Mouse (Mus musculus) layer of hippocampus, adult 18-20 months (tissue): ENCODE results near the gene Mtch2. TPM values are rescaled to one million over a fixed set of nuclear protein-coding genes. Genes with fewer than 3 reads are reported as not detected.
"Not testable (repeated sequence)": the region's sequence is repeated elsewhere in the genome, so short reads cannot be mapped to it uniquely, and the experiment has no call there.

Experiments
- DNase-seq, 2 experiments: peaks; one replicate each; pipeline ENCODE4 v3.0.0; 2022; ENCODE audit warnings: low spot score in 2 of 2
- total RNA-seq, 2 experiments: library from RNA; stranded (reverse); gene quantifications; 2 replicates each; pipeline ENCODE4 v1.2.3; 2021

Gene Mtch2
- total RNA-seq, 2 experiments from 2014 or later: 102 to 110 TPM

- no peak for DNase-seq
These were observed 14.5 kb downstream of the Mtch2 start for GRCm38 (mm10) chr2:90861486-90861885.

GRCm38 (mm10) chr2:90864184-90864583, 17.2 kb downstream of the Mtch2 start:
- no peak for DNase-seq

DNA sequence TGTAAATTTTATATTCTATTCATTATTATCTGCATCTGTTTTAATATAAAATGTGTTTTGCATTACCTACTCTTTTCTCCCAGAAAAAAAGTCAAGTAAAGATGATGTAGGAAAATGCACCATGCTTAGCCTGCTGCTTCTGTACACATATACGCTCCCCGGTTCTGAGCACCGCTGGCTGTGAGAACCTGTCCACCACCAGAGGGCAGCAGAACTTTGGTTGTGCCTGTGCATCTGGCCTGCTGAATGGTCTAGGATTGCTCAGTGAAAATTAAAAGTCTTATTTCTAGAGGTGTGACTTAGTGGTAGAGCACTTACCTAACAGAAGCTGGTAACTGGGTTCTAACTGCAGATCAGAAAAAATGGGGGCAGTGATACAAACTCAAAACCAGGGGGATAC, 19.6 kb downstream of the Mtch2 start:
- peak; percentile 81 to 93 for DNase-seq

GRCm38 (mm10) chr2:90870136-90870601, 23.2 kb downstream of the Mtch2 start:
- DNase-seq: peak; percentile 58 to 72

DNA sequence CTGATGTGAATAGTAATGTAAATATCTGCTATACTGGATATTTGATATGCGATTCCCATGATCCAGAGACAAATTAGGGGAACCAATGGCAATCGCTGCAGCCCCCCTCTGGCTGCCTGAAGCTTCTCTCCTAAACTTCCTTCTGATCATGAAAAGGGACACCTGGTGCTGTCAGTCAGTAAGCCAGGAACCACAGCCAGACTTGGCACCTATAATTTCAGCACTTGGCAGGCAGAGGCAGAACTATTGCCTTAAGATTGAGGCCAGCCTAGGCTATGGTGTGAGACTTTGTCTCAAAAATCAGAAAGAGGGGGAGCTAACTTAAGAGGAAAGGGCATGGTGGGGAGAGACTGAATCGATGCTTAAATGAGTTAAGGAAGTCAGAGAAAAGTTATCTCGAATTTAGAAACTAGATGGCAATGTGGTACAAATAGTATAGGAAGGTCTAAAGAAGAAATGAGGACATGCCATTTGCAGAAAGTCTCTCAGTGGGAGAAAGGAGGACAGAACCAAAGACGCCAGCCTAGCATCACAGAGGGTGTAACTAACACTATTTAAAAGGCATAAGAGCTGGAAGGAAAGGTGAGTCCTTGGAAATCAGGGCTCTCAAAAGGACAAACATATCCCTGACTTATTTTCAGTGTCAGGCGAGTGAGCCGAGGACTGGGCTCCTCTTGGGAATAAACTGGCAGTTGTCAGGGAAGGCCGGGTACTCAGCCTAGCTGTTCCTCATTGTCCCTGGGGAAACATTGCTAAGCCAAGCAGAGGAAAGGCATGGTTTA, 24.4 kb downstream of the Mtch2 start:
- no peak for DNase-seq

DNA sequence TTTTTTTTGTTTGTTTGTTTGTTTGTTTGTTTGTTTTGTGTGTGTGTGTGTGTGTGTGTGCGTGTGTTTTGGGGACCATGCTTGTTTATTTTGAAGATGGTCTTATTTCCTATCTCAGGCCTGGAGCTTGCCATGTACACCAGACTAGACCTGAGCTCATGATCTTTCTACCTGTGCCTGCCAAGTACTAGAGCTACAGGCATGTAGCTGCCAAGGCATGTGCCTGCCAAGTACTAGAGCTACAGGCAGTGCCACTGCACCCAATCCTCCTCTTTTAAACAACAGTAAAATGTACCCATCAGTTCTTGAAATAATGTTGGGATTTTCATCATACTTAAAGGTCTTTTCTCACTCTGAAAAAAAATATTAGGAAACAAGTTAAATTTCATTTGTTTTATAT, 27.1 kb downstream of the Mtch2 start:
- no peak for DNase-seq

- DNase-seq: no peak
These were observed 28.3 kb downstream of the Mtch2 start for GRCm38 (mm10) chr2:90875239-90875638.

- DNase-seq: peak in 1 of 2 experiments; percentile 63
These were observed 30.8 kb downstream of the Mtch2 start for GRCm38 (mm10) chr2:90877584-90878259.

DNA sequence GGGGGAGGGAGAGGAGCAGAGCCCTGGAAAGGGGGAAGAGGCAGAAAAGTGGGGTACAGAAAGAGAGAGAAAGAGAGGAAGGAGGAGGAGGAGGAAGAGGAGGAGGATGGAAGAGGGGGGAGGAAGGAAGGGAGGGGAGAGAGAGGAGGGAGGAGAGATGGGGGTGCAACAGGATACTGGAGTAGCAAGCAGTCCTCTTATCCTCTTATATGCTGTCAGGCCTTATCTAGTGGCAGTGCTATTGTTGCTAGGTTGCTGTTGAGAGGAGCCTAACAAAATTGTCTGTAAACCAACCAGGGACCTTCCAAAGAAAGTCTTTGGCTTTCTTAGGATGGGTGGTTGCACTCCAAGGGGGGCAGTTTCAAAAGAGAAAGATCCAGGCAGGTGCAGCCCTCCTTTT, 32.5 kb downstream of the Mtch2 start:
- no peak for DNase-seq

GRCm38 (mm10) chr2:90880144-90880785, 33.3 kb downstream of the Mtch2 start:
- DNase-seq: no peak

DNA sequence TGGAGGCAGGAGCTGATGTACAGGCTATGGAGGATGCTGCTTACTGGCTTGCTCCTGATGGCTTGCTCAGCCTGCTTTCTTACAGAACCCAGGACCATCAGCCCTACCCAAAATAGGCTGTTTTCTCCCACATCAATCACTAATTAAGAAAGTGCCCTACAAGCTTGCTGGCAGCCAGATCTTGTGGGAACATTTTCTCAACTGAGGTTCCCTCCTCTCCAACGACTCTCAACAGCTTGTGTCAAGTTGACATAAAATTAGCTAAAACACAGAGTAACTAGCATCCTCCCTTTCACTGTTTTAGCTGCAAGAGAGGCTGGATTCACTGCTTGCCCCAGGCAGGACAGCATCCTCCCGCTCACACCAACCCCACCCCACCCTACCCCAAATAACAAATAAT, 34.9 kb downstream of the Mtch2 start:
- no peak for DNase-seq

GRCm38 (mm10) chr2:90885218-90886041, 38.5 kb downstream of the Mtch2 start, which contains the start of gene C1qtnf4:
Gene C1qtnf4, plus strand, starts transcription at chr2:90885860.
- DNase-seq: peak; percentile 35 to 44

- DNase-seq: no peak
These were observed 39.5 kb downstream of the Mtch2 start for GRCm38 (mm10) chr2:90886436-90886835.

- no peak for DNase-seq
These were observed 40.7 kb downstream of the Mtch2 start for GRCm38 (mm10) chr2:90887627-90888026.

GRCm38 (mm10) chr2:90889550-90890548, 42.9 kb downstream of the Mtch2 start:
- no peak for DNase-seq

DNA sequence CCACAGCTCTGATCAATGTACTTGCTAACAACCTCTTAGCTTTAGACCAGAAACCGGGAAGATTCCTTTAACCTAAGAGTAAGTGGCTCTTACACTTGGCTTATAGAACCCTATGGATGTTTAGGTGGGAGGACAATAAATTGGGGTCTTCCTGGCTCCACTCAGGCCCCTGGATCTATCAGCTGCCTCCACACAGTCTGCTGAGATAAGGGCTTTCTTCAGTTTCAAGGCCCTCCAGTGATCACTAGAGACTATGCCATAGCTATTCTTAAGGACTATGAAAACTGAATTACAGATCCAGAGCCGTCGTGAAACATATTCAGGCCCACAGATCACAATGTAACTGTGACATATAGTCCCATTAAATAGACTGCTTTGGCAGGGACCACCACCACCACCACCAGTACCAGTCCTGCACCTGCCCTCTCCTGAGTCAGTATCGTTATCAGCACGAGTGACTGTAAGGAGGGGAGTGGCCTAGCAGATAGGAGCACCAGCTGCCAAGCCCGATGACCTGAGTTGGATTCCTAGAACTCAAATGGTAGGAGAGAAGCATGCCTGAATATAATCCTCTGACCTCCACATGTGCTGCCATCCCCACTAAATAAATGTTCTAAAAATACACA, 46.8 kb downstream of the Mtch2 start:
- DNase-seq: no peak

DNA sequence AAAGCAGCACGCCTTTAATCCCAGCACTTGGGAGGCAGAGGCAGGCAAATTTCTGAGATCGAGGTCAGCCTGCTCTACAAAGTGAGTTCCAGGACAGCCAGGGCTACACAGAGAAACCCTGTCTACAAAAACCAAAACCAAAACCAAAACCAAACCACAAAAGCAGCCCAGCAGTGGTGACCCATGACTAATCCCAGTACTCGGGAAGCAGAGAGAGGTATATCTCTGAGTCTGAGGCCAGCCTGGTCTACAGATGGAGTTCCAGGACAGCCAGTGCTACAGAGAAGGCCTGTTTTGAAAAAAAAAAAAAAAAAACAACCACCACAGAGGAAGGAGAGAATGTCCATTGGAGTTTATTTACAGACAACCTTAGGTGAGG, 47.3 kb downstream of the Mtch2 start:
- DNase-seq: not testable (repeated sequence)

DNA sequence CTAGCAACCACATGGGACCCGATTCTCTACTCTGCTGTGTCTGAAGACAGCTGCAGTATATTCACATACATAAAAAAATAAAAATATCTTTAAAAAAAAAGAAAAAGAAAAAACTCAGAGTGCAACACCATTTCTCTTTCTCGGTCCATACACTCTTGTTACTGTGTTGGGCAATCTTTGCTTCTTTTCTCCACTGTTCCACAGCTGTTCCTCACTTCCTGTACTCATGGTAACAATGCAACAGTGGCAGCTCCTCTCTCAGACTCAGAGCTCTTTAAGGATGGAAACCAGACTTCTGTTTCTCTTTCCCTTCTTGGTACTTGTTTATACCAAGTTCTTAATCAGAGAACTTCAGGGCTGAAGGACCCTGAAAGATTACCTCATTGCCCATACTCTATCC, 56.4 kb downstream of the Mtch2 start:
- DNase-seq: no peak

DNA sequence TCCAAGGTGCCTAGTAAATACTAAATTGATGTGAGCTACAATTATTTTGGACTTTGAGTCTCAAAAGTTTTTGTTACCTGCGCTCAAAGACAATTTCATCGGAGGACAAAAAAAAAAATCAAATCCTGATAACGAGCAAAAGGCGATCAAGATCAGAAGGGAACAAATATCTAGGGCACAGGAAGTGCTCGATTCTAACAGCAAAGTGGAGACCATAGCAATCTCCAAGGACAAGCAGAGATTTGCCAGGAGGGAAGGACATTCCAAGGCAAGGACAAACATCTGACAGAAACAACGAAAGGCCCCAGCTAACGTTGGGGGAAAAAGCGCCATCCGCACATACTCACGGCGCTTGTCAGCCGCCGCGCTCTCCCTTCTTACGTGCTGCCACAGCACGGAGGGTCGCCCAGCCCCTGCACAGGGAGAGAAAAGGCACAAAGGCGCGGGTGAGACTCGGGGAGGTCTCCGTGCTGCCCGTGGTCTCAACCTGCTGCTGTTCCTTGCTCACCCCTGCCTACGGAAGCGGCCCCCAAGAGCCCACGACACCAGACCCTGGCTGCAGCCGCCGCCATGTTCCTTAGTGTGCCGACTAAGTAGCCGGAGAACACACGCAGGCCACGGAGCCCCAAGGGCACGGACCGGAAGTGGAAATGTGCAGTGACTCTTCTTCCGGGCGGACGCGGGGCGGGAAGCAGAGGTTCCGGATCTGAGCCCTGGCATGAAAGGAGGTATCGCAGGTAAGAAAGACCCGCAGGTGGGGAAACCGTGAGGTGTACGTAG, 57.3 kb downstream of the Mtch2 start, which contains the start of the genes Kbtbd4 and Ndufs3:
TSS of gene Kbtbd4 (plus strand) at position 665 of the 780 bp plus-strand sequence.
TSS of gene Ndufs3 (minus strand) at position 752 of the 780 bp plus-strand sequence.
- peak; percentile 80 to 89 for DNase-seq
